Mouse (Mus musculus): ENCODE measurements around the gene Spint2. TPM values are rescaled to one million over a fixed set of nuclear protein-coding genes. Genes with fewer than 3 reads are reported as not detected.

The Spint2 gene
- total and polyA plus RNA-seq, 3 experiments = 39.4 to 46.4 (median 45.7) TPM

DNA sequence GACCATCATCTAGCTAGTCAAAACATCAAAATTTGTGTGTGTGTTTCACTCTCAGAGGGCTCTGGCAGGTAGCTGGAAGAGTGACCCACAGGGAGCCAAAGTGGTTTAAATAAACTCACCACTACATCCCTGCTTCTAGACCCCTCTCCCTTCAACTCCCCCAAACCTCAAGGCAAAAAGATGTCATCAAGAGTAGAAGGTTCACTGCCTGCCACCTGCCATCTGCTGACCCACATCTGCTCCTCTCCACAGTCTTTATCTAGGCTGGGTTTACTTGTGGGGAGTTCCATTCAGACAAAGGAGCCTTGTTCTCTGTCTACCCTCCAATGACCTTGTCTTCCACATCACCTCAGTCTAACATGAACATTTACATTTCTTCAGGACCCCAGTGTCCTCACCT, 2.5 kb downstream of the Spint2 start:
- Histone ChIP-seq H3K27me3 (ENCODE audit: control insufficient read depth, insufficient read depth, low read length) (no peaks in the 10 kb centered on the region), H3K4me3 (no peak overlapping the region), H3K27ac (no peak overlapping the region), H3K79me2 (replicated peaks; ENCODE audit: control insufficient read depth, insufficient read depth, low read length) (no peaks in the 10 kb centered on the region), H3K36me3 (ENCODE audit: control insufficient read depth, insufficient read depth, low read length) (no peaks in the 10 kb centered on the region), H3K4me1 (ENCODE audit: control insufficient read depth, insufficient read depth, low read length) (peaks cover 7% of the 10 kb centered on the region), H3K9ac (ENCODE audit: low read depth, low read length) (no peak overlapping the region)
- intact Hi-C loops (cut with DNase I) = no loop called here
- TF ChIP-seq POLR2A (IDR thresholded peaks at IDR 0.05; ENCODE audit: insufficient read depth, low read depth, low read length) = no peak
- TF ChIP-seq EP300 (IDR thresholded peaks at IDR 0.05; ENCODE audit: insufficient read depth, low read depth, low read length) = no peak
- TF ChIP-seq CTCF (IDR thresholded peaks at IDR 0.05) = no peak
- DNase-seq = no peak

DNA sequence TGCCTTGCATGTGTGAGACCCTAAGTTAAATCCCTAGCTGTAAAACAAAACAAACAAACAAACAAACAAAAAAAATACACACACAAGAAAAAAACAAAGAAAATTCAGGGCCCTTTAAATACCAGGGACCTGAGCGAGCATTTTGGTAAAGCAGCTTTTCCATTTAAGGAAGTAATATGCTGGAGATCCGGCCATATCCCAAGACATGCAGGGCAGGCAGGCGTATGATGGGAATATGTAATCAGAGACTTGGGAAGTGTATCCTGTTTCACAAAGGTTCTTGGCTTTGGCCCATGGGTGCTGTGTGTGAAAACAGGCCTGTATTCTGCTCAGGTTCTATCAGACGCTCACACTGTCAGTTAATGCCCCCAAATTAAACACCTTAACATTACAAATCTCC, 4.2 kb downstream of the Spint2 start:
- Histone ChIP-seq H3K4me1 (ENCODE audit: control insufficient read depth, insufficient read depth, low read length) (peaks cover 7% of the 10 kb centered on the region), H3K79me2 (replicated peaks; ENCODE audit: control insufficient read depth, insufficient read depth, low read length) (no peaks in the 10 kb centered on the region), H3K27ac (no peak overlapping the region), H3K36me3 (ENCODE audit: control insufficient read depth, insufficient read depth, low read length) (no peaks in the 10 kb centered on the region), H3K9ac (ENCODE audit: low read depth, low read length) (no peak overlapping the region), H3K4me3 (no peak overlapping the region), H3K27me3 (ENCODE audit: control insufficient read depth, insufficient read depth, low read length) (no peaks in the 10 kb centered on the region)
- intact Hi-C loops (cut with DNase I) = no loop called here
- 55% methylated on average over 4 of the region's 4 CpGs for WGBS
- TF ChIP-seq POLR2A (IDR thresholded peaks at IDR 0.05; ENCODE audit: insufficient read depth, low read depth, low read length) (no peak), EP300 (IDR thresholded peaks at IDR 0.05; ENCODE audit: insufficient read depth, low read depth, low read length) (no peak), CTCF (IDR thresholded peaks at IDR 0.05) (no peak)
- DNase-seq = no peak

DNA sequence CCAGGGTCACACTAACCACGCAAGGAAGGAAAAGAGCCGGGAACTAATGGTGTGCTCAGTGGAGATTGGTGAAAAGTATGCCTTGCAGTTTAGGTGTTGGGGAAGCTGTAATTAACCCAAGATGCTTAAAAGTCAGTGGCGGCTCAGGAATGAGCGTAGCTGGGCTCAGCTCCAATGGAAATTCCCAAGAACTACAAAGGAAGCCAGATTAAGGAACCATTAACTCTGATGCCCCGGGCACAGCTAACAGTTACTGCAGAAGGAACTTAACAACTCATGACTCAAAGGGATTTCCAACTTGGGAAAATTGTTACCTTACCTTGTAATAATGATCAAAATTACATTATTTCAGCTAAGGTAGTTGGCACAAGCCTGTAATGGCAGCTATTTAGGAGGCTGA, 5.0 kb downstream of the Spint2 start:
- H3K27me3 ChIP-seq (ENCODE audit: control insufficient read depth, insufficient read depth, low read length) = no peaks in the 10 kb centered on the region
- TF ChIP-seq POLR2A (IDR thresholded peaks at IDR 0.05; ENCODE audit: insufficient read depth, low read depth, low read length) = no peak
- no peak for TF ChIP-seq CTCF (IDR thresholded peaks at IDR 0.05)
- no peak for TF ChIP-seq EP300 (IDR thresholded peaks at IDR 0.05; ENCODE audit: insufficient read depth, low read depth, low read length)
- peaks cover 6% of the 10 kb centered on the region for H3K4me1 ChIP-seq (ENCODE audit: control insufficient read depth, insufficient read depth, low read length)
- no peak overlapping the region for H3K9ac ChIP-seq (ENCODE audit: low read depth, low read length)
- no peak for DNase-seq
- H3K4me3 ChIP-seq = no peak overlapping the region
- no peaks in the 10 kb centered on the region for H3K79me2 ChIP-seq (replicated peaks; ENCODE audit: control insufficient read depth, insufficient read depth, low read length)
- no peaks in the 10 kb centered on the region for H3K36me3 ChIP-seq (ENCODE audit: control insufficient read depth, insufficient read depth, low read length)
- intact Hi-C loops (cut with DNase I) = no loop called here
- 37% methylated on average over 5 of the region's 5 CpGs for WGBS
- H3K27ac ChIP-seq = no peak overlapping the region

DNA sequence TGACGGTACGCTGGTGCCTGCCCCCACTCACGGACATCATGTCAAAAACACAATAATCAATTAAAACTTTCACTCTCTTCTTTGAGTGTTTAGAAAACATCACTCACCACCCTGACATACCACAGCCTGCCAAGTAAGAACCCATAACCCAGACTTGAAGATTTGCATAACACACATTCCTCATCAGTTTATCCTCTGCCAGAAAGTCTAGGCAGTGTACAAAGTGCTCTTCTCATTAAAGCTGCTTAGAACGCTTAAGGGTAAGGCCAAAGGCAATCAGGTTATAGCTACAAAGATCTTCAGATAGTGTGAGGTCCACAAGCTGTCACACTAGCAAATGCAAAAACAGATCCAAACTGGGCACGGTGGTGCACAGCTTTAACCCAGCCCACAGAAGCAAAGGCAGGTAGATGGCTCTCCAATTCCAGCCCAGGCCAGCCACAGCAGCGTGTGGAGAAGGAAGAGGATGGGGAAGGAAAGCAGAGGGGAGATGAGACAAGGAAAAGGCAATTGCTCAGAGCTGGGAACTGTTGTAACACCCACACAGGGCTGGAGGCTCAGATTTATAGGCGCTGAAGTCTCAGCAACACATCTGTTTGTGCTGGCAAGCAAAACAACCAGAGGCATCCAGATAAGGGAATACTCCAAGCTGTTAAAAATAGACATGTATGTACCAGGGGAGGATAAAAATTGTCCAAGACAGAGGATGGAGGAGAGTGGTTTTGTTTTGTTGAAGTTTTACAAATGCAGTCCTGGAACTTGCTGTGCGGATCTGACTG, 9.8 kb downstream of the Spint2 start:
- Histone ChIP-seq H3K4me3 (no peak overlapping the region), H3K27me3 (ENCODE audit: control insufficient read depth, insufficient read depth, low read length) (no peaks in the 10 kb centered on the region), H3K27ac (peak overlapping the region; percentile 57), H3K36me3 (ENCODE audit: control insufficient read depth, insufficient read depth, low read length) (no peaks in the 10 kb centered on the region), H3K4me1 (ENCODE audit: control insufficient read depth, insufficient read depth, low read length) (peaks cover 5% of the 10 kb centered on the region), H3K79me2 (replicated peaks; ENCODE audit: control insufficient read depth, insufficient read depth, low read length) (no peaks in the 10 kb centered on the region), H3K9ac (ENCODE audit: low read depth, low read length) (peak overlapping the region; percentile 34)
- 47% methylated on average over 8 of the region's 8 CpGs for WGBS
- no peak for TF ChIP-seq CTCF (IDR thresholded peaks at IDR 0.05)
- DNase-seq = no peak
- intact Hi-C loops (cut with DNase I) = no loop called here

DNA sequence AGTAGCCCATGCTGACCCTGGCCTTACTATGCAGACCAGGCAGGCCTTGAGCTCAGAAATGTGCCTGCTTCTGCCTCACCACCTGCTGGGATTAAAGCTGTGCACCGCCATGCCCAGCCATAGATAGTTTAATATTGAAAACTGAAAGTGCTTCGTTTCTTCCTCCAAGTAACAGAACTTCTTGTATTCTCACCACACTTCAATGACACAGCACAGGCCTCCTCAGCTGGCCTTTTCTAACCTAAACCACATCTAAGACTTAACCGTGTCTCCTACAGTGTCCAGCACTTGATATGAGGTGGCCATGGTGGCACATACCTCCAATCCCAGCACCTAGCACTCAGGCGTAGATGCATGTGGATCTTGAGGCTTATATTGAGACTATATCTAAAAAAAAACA, 11.3 kb downstream of the Spint2 start:
- 88% methylated on average over 4 of the region's 4 CpGs for WGBS
- intact Hi-C loops (cut with DNase I) = no loop called here

DNA sequence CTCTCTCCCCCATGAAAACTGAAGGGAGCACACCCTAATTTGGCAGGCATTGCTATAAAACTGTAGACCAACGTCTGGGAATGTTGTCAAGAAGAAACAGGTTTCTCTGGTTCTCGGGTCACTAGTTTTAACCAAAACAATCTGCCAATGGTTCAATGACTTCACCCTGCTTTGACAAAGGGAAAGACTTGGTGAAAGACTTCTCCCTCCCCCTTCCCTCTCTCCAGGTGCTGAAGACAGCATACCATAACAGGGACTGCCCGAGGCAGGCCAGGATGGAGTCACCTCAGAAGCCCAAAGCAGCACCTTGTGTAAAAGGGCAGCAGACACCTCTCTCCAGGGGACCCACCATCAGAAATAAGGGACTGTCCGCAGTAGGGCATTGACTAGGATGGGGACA, 14.8 kb downstream of the Spint2 start:
- intact Hi-C loops (cut with DNase I) = no loop called here
- DNase-seq = no peak
- peaks cover 1% of the 10 kb centered on the region for H3K4me1 ChIP-seq (ENCODE audit: control insufficient read depth, insufficient read depth, low read length)
- 79% methylated on average over 4 of the region's 4 CpGs for WGBS
- no peaks in the 10 kb centered on the region for H3K36me3 ChIP-seq (ENCODE audit: control insufficient read depth, insufficient read depth, low read length)
- no peaks in the 10 kb centered on the region; the same call in 1 of the 2 replicates for H3K79me2 ChIP-seq (replicated peaks; ENCODE audit: control insufficient read depth, insufficient read depth, low read length)
- H3K9ac ChIP-seq (ENCODE audit: low read depth, low read length) = no peak overlapping the region
- no peak overlapping the region for H3K27ac ChIP-seq
- TF ChIP-seq CTCF (IDR thresholded peaks at IDR 0.05) (no peak), POLR2A (IDR thresholded peaks at IDR 0.05; ENCODE audit: insufficient read depth, low read depth, low read length) (no peak)
- H3K27me3 ChIP-seq (ENCODE audit: control insufficient read depth, insufficient read depth, low read length) = no peaks in the 10 kb centered on the region
- H3K4me3 ChIP-seq = no peak overlapping the region

More for the DNA sequence above, 11.3 kb downstream of the Spint2 start:
- H3K27ac ChIP-seq = no peak overlapping the region
- no peaks in the 10 kb centered on the region for H3K36me3 ChIP-seq (ENCODE audit: control insufficient read depth, insufficient read depth, low read length)
- no peak overlapping the region for H3K4me3 ChIP-seq
- no peaks in the 10 kb centered on the region for H3K27me3 ChIP-seq (ENCODE audit: control insufficient read depth, insufficient read depth, low read length)
- no peaks in the 10 kb centered on the region; the same call in 1 of the 2 replicates for H3K79me2 ChIP-seq (replicated peaks; ENCODE audit: control insufficient read depth, insufficient read depth, low read length)
- peaks cover 2% of the 10 kb centered on the region for H3K4me1 ChIP-seq (ENCODE audit: control insufficient read depth, insufficient read depth, low read length)
- DNase-seq = no peak
- no peak overlapping the region for H3K9ac ChIP-seq (ENCODE audit: low read depth, low read length)
- no peak for TF ChIP-seq EP300 (IDR thresholded peaks at IDR 0.05; ENCODE audit: insufficient read depth, low read depth, low read length)
- no peak for TF ChIP-seq POLR2A (IDR thresholded peaks at IDR 0.05; ENCODE audit: insufficient read depth, low read depth, low read length)
- no peak for TF ChIP-seq CTCF (IDR thresholded peaks at IDR 0.05)
